Mouse (Mus musculus) embryonic facial prominence, embryonic 14.5 days (tissue): ENCODE measurements at regions not wholly inside any gene's neighbourhood (a gene's known extent, or its start where the extent isn't known, plus 50 kb on each side); places are given as distances from the start of the nearest gene placed in this dataset.
A peak's percentile ranks its signal among the peaks of the same experiment; 100 is the strongest.

Source experiments
- ATAC-seq: fragments of 200-750 bp; cut with Nextera tagmentation; 2 replicates; pipeline ENCODE4 v1.8.0; 2017; ENCODE audit warnings: low read depth, moderate number of reproducible peaks, moderate TSS enrichment
- DNase-seq: peaks from one replicate; pipeline ENCODE4 v3.0.0-alpha.2; 2015; ENCODE audit warnings: low spot score
- H3K27ac ChIP-seq: fragments of 300-500 bp; sonication (generic); replicated peaks from 2 replicates; pipeline ENCODE4 v1.5.1; 2014; ENCODE audit warnings: low read depth, mild to moderate bottlenecking, low read length, moderate library complexity
- H3K27me3 ChIP-seq: fragments of 300-500 bp; sonication (generic); replicated peaks from 2 replicates; pipeline ENCODE4 v1.6.1; 2014; ENCODE audit warnings: low read length; ENCODE audit not compliant: control insufficient read depth, insufficient read depth
- H3K36me3 ChIP-seq: fragments of 300-500 bp; sonication (generic); 2 replicates; pipeline ENCODE4 v1.6.1; 2014; ENCODE audit warnings: low read length, mixed read lengths; ENCODE audit not compliant: control insufficient read depth, insufficient read depth
- H3K4me1 ChIP-seq: fragments of 300-500 bp; sonication (generic); 2 replicates; pipeline ENCODE4 v1.6.1; 2014; ENCODE audit warnings: antibody characterized with exemption, low read length; ENCODE audit not compliant: control insufficient read depth, insufficient read depth
- H3K4me2 ChIP-seq: fragments of 300-500 bp; sonication (generic); 2 replicates; pipeline ENCODE4 v1.6.1; 2014; ENCODE audit warnings: low read depth, mild to moderate bottlenecking, low read length, moderate library complexity, mixed read lengths
- H3K4me3 ChIP-seq: fragments of 300-500 bp; sonication (generic); 2 replicates; pipeline ENCODE4 v1.5.1; 2014; ENCODE audit warnings: low read depth, mild to moderate bottlenecking, low read length
- H3K9ac ChIP-seq: fragments of 300-500 bp; sonication (generic); 2 replicates; pipeline ENCODE4 v1.6.1; 2014; ENCODE audit warnings: low read depth, mild to moderate bottlenecking, low read length, moderate library complexity, mixed read lengths
- H3K9me3 ChIP-seq: fragments of 300-500 bp; sonication (generic); 2 replicates; pipeline ENCODE4 v1.6.1; 2016; ENCODE audit warnings: low read length; ENCODE audit not compliant: control insufficient read depth
- WGBS: fragments of 180-500 bp; shearing (Covaris S2); extraction: QIAGEN DNeasy Blood & Tissue Kit; methylation state at CpG from one replicate; pipeline ENCODE4 v1.1.7; 2014; 5-methylcytosine and 5-hydroxymethylcytosine counted together

DNA sequence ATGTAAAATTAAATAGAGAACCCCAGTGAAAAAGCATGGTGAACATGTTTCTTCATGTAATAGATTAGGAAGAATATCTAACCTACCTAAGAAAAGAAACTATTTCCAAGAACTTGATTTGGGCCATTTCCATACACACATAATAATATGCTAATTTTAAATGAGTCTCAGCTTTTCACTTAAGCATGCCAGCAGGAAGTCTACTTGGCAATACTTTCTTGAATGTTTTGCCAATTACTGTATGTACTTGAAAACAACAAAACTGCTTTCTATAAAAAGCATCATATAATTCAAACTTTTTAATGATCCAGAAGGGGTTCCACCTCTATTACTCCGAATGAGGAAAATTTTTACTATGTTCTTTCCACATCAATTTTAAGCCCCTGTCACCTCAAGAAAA lies 1036.9 kb downstream of the Pcdh17 start:
- DNase-seq (no peak), ATAC-seq (no peak)
- no peak overlapping the region for H3K9ac ChIP-seq
- H3K27me3 ChIP-seq, result no peaks in the 10 kb centered on the region
- no peak overlapping the region for H3K4me3 ChIP-seq
- H3K36me3 ChIP-seq, result no peaks in the 10 kb centered on the region
- no peaks in the 10 kb centered on the region for H3K9me3 ChIP-seq
- no peak overlapping the region for H3K4me2 ChIP-seq
- no peak overlapping the region for H3K27ac ChIP-seq
- 83% methylated on average over 1 of the region's 1 CpGs for WGBS
- no peaks in the 10 kb centered on the region for H3K4me1 ChIP-seq

DNA sequence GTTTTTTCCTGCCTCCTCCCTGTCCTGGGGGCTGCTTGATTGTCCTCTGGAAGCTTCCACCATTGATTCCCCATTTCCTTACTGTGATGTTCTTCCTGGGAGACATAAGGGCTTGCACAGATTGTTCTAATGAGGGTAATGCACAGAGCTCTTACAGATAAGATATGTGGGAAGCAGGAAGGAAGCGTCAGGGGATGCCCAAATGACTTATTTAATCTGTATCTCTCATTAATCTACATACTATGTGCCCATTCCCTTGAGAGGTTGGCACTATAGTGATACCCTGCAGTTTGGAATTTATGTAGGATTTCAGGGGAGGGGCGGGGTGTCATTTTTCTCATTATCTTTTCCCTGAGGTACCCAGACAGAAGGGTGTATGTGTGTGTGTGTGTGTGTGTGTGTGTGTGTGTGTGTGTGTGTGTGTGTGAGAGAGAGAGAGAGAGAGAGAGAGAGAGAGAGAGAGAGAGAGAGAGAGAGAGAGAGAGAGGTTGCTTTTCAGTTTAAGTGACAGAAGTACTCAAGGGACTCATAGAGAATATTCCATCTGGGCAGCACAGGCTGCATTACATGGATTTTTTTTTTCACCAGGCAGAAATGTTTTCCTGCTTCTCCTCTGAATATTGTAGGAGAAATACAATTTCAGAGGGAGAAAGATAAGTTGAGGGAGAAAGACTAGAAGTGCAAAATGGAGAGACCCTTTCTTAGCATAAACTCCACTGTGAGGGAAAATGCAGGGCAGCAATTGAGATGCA lies 1064.2 kb downstream of the Pcdh17 start:
- Histone ChIP-seq H3K4me2 (no peak overlapping the region), H3K4me3 (no peak overlapping the region), H3K27ac (no peak overlapping the region), H3K9me3 (no peaks in the 10 kb centered on the region), H3K36me3 (no peaks in the 10 kb centered on the region), H3K9ac (no peak overlapping the region), H3K27me3 (no peaks in the 10 kb centered on the region), H3K4me1 (no peaks in the 10 kb centered on the region)
- DNase-seq (peak; percentile 23), ATAC-seq (peak; percentile 77; the same call in 1 of the 2 replicates)
- 78% methylated on average over 2 of the region's 2 CpGs for WGBS

DNA sequence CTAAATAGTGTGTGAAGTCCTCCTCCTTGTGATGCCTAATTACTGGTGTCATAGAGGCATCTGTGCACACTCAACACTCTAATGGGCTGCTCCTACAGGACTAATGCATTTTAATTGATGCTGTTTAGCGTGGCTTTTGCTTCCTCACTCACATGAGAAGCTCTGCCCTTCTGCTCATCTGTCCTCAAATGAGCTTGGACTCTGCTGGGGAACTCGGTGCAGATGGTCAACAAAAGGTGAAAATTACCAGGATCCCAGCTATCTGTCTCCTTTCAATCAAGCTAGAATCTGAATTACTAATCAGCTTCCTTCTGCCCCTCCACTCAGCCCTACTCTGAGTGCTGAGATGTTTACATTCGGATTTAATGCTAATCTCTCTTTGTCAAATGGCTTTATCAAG lies 1065.2 kb downstream of the Pcdh17 start:
- no peak overlapping the region for H3K9ac ChIP-seq
- H3K27ac ChIP-seq, result no peak overlapping the region
- DNase-seq (peak; percentile 16), ATAC-seq (peak; percentile 34; the same call in 1 of the 2 replicates)
- no peaks in the 10 kb centered on the region for H3K9me3 ChIP-seq
- H3K36me3 ChIP-seq, result no peaks in the 10 kb centered on the region
- H3K4me1 ChIP-seq, result no peaks in the 10 kb centered on the region
- 28% methylated on average over 3 of the region's 3 CpGs for WGBS
- no peak overlapping the region for H3K4me2 ChIP-seq
- no peaks in the 10 kb centered on the region for H3K27me3 ChIP-seq
- H3K4me3 ChIP-seq, result no peak overlapping the region
